ENCODE assay signal across 9 mouse cellular contexts in genomic region chr12:111412581-111413284, GRCm38 (mm10). TPM values are rescaled to one million over a fixed set of nuclear protein-coding genes. Genes with fewer than 3 reads are reported as not detected.
A peak's percentile ranks its signal among the peaks of the same experiment; 100 is the strongest.
DNase-seq lines count a peak whose midpoint lies in the region; ATAC-seq and TF ChIP-seq lines count a peak whose summit lies in the region.
"Had no signal": no experiment of that assay in that cellular context is flagged by ENCODE, and none has a peak within 500 bp of the region (broad histone marks: within the 10 kb centered on the region; RNA-seq: fewer than 3 reads in every experiment).

No protein-coding gene starts in this region.

- peak overlapping the region; percentile 59 for H3K9ac ChIP-seq in embryonic facial prominence, embryonic 13.5 days
- H3K9ac ChIP-seq in hindbrain, embryonic 14.5 days: peak overlapping the region; percentile 18; the same call in 1 of the 2 replicates
- H3K9ac ChIP-seq in liver, embryonic 16.5 days (ENCODE audit: low read depth, low read length): no peak overlapping the region

- peak; percentile 22; the same call in 1 of the 2 replicates for ATAC-seq in embryonic facial prominence, embryonic 13.5 days (ENCODE audit: insufficient number of reproducible peaks, insufficient read depth, low FRiP score, low TSS enrichment, low read depth)
- peak; percentile 3; the same call in 1 of the 2 replicates for ATAC-seq in hindbrain, embryonic 14.5 days (ENCODE audit: low FRiP score)
- ATAC-seq in liver, embryonic 16.5 days (ENCODE audit: low read depth): no peak

- DNase-seq in hindbrain, embryonic 14.5 days (ENCODE audit: low spot score): no peak
- DNase-seq in layer of hippocampus, adult 8-10 months (ENCODE audit: low spot score in 2 of 2): no peak
- DNase-seq in c-Kit-positive CD71-positive TER-119-positive erythroid progenitor cells, embryonic 14.5 days (ENCODE audit: low spot score): no peak
- DNase-seq in layer of hippocampus, postnatal 14 days (ENCODE audit: low spot score in 2 of 2): no peak
- DNase-seq in left cerebral cortex, adult 18-20 months (ENCODE audit: low spot score in 2 of 2): no peak

- H3K4me1 ChIP-seq in E14TG2a.4 (replicated peaks; ENCODE audit: low read depth, low read length): peaks cover 36% of the 10 kb centered on the region
- H3K4me1 ChIP-seq in embryonic facial prominence, embryonic 13.5 days: peaks cover 46% of the 10 kb centered on the region
- peaks cover 13% of the 10 kb centered on the region; the same call in 1 of the 2 replicates for H3K4me1 ChIP-seq in hindbrain, embryonic 14.5 days (replicated peaks; ENCODE audit: control insufficient read depth, insufficient read depth, low read length)
- H3K4me1 ChIP-seq in liver, embryonic 16.5 days (ENCODE audit: control insufficient read depth, low read depth, low read length): peaks cover 8% of the 10 kb centered on the region

- H3K27ac ChIP-seq in embryonic facial prominence, embryonic 13.5 days: peak overlapping the region; percentile 63
- no peak overlapping the region for H3K27ac ChIP-seq in hindbrain, embryonic 14.5 days
- H3K27ac ChIP-seq in liver, embryonic 16.5 days (ENCODE audit: low read length): no peak overlapping the region
- H3K27ac ChIP-seq: macrophage had no signal

- peak overlapping the region; percentile 49 for H3K4me3 ChIP-seq in E14TG2a.4 (replicated peaks; ENCODE audit: low read length)
- peak overlapping the region; percentile 41 for H3K4me3 ChIP-seq in embryonic facial prominence, embryonic 13.5 days
- peak overlapping the region; percentile 13 for H3K4me3 ChIP-seq in hindbrain, embryonic 14.5 days (replicated peaks; ENCODE audit: low read length)
- peak overlapping the region; percentile 12; the same call in 1 of the 2 replicates for H3K4me3 ChIP-seq in liver, embryonic 16.5 days (ENCODE audit: low read depth, low read length)

- H3K9me3 ChIP-seq in E14TG2a.4 (ENCODE audit: low read length): no peaks in the 10 kb centered on the region
- H3K9me3 ChIP-seq in embryonic facial prominence, embryonic 13.5 days: no peaks in the 10 kb centered on the region
- H3K9me3 ChIP-seq in hindbrain, embryonic 14.5 days (ENCODE audit: control insufficient read depth, low read length): no peaks in the 10 kb centered on the region
- no peaks in the 10 kb centered on the region for H3K9me3 ChIP-seq in liver, embryonic 16.5 days (replicated peaks; ENCODE audit: control insufficient read depth, low read length)

- H3K36me3 ChIP-seq in E14TG2a.4 (ENCODE audit: insufficient read depth, low read length): no peaks in the 10 kb centered on the region
- no peaks in the 10 kb centered on the region for H3K36me3 ChIP-seq in embryonic facial prominence, embryonic 13.5 days
- H3K36me3 ChIP-seq in hindbrain, embryonic 14.5 days (replicated peaks; ENCODE audit: control insufficient read depth, insufficient read depth): no peaks in the 10 kb centered on the region
- H3K36me3 ChIP-seq in liver, embryonic 16.5 days (ENCODE audit: control insufficient read depth, insufficient read depth): no peaks in the 10 kb centered on the region

- WGBS in embryonic facial prominence, embryonic 13.5 days: 13% methylated on average over 12 of the region's 12 CpGs
- 22% methylated on average over 12 of the region's 12 CpGs for WGBS in hindbrain, embryonic 14.5 days
- WGBS in liver, embryonic 16.5 days (ENCODE audit: insufficient replicate concordance): 28% methylated on average over 12 of the region's 12 CpGs

- peaks cover 94% of the 10 kb centered on the region for H3K27me3 ChIP-seq in E14TG2a.4 (ENCODE audit: insufficient read depth, low read length)
- peaks cover 29% of the 10 kb centered on the region for H3K27me3 ChIP-seq in embryonic facial prominence, embryonic 13.5 days
- H3K27me3 ChIP-seq in hindbrain, embryonic 14.5 days (ENCODE audit: control insufficient read depth, insufficient read depth, low read length): peaks cover 2% of the 10 kb centered on the region; the same call in 1 of the 2 replicates
- peaks cover 7% of the 10 kb centered on the region; the same call in 1 of the 2 replicates for H3K27me3 ChIP-seq in liver, embryonic 16.5 days (ENCODE audit: control insufficient read depth, insufficient read depth, low read depth, low read length)

- TF ChIP-seq CTCF in E14TG2a.4 (conservative IDR thresholded peaks at IDR 0.05; ENCODE audit: low read length): no peak

- H3K4me2 ChIP-seq in embryonic facial prominence, embryonic 13.5 days: peak overlapping the region; percentile 59
- H3K4me2 ChIP-seq in hindbrain, embryonic 14.5 days (replicated peaks): peak overlapping the region; percentile 38
- H3K4me2 ChIP-seq in liver, embryonic 16.5 days (ENCODE audit: low read depth, low read length): peak overlapping the region; percentile 43

RNA-seq across cellular contexts. Expression of gene Exoc3l4, which starts 4.1 kb away (rescaled TPM):
- polyA plus RNA-seq in embryonic facial prominence, embryonic 13.5 days (2015; fragmentation: Nextera tagmentation; extraction: Ambion mirVana): 10.2 and 12.7 TPM in 2 replicates
- polyA plus RNA-seq in hindbrain, embryonic 14.5 days (2014; fragmentation: Nextera tagmentation; extraction: Ambion mirVana): 1.7 and 1.8 TPM in 2 replicates
- 23.4 and 28.5 TPM in 2 replicates for polyA plus RNA-seq in liver, embryonic 16.5 days (2015; fragmentation: Nextera tagmentation; extraction: Ambion mirVana)
- total RNA-seq in layer of hippocampus, adult 8-10 months (2022): 1 to 10 TPM; 5.0 to 7.7 (median 6.5) TPM
- 1 to 10 TPM; 1.2 to 2.3 TPM for total RNA-seq in layer of hippocampus, postnatal 14 days (2021)
- 1 to 10 TPM; 2.2 to 2.7 TPM for total RNA-seq in left cerebral cortex, adult 18-20 months (2021)

RNA-seq across cellular contexts. Expression of gene Lbhd2, which starts 6.1 kb away (rescaled TPM):
- 2.0 and 3.4 TPM in 2 replicates for polyA plus RNA-seq in embryonic facial prominence, embryonic 13.5 days (2015; fragmentation: Nextera tagmentation; extraction: Ambion mirVana)
- 0.72 and 1.3 TPM in 2 replicates for polyA plus RNA-seq in hindbrain, embryonic 14.5 days (2014; fragmentation: Nextera tagmentation; extraction: Ambion mirVana)
- not detected in 2 replicates for polyA plus RNA-seq in liver, embryonic 16.5 days (2015; fragmentation: Nextera tagmentation; extraction: Ambion mirVana)
- 1 to 10 TPM in 2 of 4 experiments, under 1 TPM in 1, not detected in 1; 0.61 to 2.3 (median 1.3) TPM for total RNA-seq in layer of hippocampus, adult 8-10 months (2022)
- 1 to 10 TPM in 1 of 2 experiments, under 1 TPM in 1; 0.62 to 1.8 TPM for total RNA-seq in layer of hippocampus, postnatal 14 days (2021)
- total RNA-seq in left cerebral cortex, adult 18-20 months (2021): 1 to 10 TPM; 2.2 to 3.7 TPM
- polyA plus RNA-seq: macrophage had no signal

RNA-seq across cellular contexts. Expression of gene Tnfaip2, which starts 29.5 kb away (rescaled TPM):
- polyA plus RNA-seq in embryonic facial prominence, embryonic 13.5 days (2015; fragmentation: Nextera tagmentation; extraction: Ambion mirVana): 8.1 and 10.6 TPM in 2 replicates
- polyA plus RNA-seq in hindbrain, embryonic 14.5 days (2014; fragmentation: Nextera tagmentation; extraction: Ambion mirVana): 0.42 and 0.79 TPM in 2 replicates
- 71.9 and 77.2 TPM in 2 replicates for polyA plus RNA-seq in liver, embryonic 16.5 days (2015; fragmentation: Nextera tagmentation; extraction: Ambion mirVana)
- 1 to 10 TPM in 3 of 4 experiments, under 1 TPM in 1; 0.85 to 1.8 (median 1.4) TPM for total RNA-seq in layer of hippocampus, adult 8-10 months (2022)
- 1 to 10 TPM in 1 of 2 experiments, under 1 TPM in 1; 0.55 to 1.2 TPM for total RNA-seq in layer of hippocampus, postnatal 14 days (2021)
- total RNA-seq in left cerebral cortex, adult 18-20 months (2021): 1 to 10 TPM in 1 of 2 experiments, under 1 TPM in 1; 0.51 to 1.0 TPM

RNA-seq across cellular contexts. Expression of gene Cdc42bpb, which starts 35.2 kb away (rescaled TPM):
- 33.7 and 34.6 TPM in 2 replicates for polyA plus RNA-seq in embryonic facial prominence, embryonic 13.5 days (2015; fragmentation: Nextera tagmentation; extraction: Ambion mirVana)
- 48.1 and 48.3 TPM in 2 replicates for polyA plus RNA-seq in hindbrain, embryonic 14.5 days (2014; fragmentation: Nextera tagmentation; extraction: Ambion mirVana)
- 8.1 and 10.1 TPM in 2 replicates for polyA plus RNA-seq in liver, embryonic 16.5 days (2015; fragmentation: Nextera tagmentation; extraction: Ambion mirVana)
- total RNA-seq in layer of hippocampus, adult 8-10 months (2022): 100 to 1,000 TPM; 114 to 140 (median 119) TPM
- total RNA-seq in layer of hippocampus, postnatal 14 days (2021): 100 to 1,000 TPM; 117 to 125 TPM
- total RNA-seq in left cerebral cortex, adult 18-20 months (2021): 100 to 1,000 TPM; 130 to 138 TPM
